Mouse (Mus musculus) liver, postnatal 0 days (tissue): ENCODE data around the gene Abcg3.

ENCODE experiments used
- CTCF ChIP-seq: sonication (generic); IDR thresholded peaks from 2 replicates; pipeline ENCODE4 v1.5.1; 2016; ENCODE audit warnings: antibody characterized with exemption, low read depth
- EP300 ChIP-seq: IDR thresholded peaks from 2 replicates; pipeline ENCODE4 v1.6.1; 2016; ENCODE audit warnings: antibody characterized with exemption, low read depth, mild to moderate bottlenecking

GRCm38 (mm10) chr5:104989411-104989810, 6.9 kb upstream of the Abcg3 start:
- no peak for TF ChIP-seq CTCF
- no peak for TF ChIP-seq EP300
